Mouse (Mus musculus) neural tube, embryonic 12.5 days (tissue): ENCODE results near the gene Kcnk3. TPM values are rescaled to one million over a fixed set of nuclear protein-coding genes. Genes with fewer than 3 reads are reported as not detected.

Experiments used
- ATAC-seq: fragments of 200-750 bp; cut with Nextera tagmentation; 2 replicates; pipeline ENCODE4 v1.8.0; 2017; ENCODE audit warnings: low read depth, mild to moderate bottlenecking, moderate TSS enrichment, moderate library complexity; ENCODE audit not compliant: low FRiP score
- H3K27ac ChIP-seq: fragments of 300-500 bp; sonication (generic); 2 replicates; pipeline ENCODE4 v1.5.1; 2016
- H3K27me3 ChIP-seq: fragments of 300-500 bp; sonication (generic); replicated peaks from 2 replicates; pipeline ENCODE4 v1.6.1; 2016; ENCODE audit warnings: mild to moderate bottlenecking
- H3K36me3 ChIP-seq: fragments of 300-500 bp; sonication (generic); 2 replicates; pipeline ENCODE4 v1.6.1; 2016; ENCODE audit warnings: mild to moderate bottlenecking
- H3K4me1 ChIP-seq: fragments of 300-500 bp; sonication (generic); 2 replicates; pipeline ENCODE4 v1.6.1; 2016
- H3K4me2 ChIP-seq: fragments of 300-500 bp; sonication (generic); replicated peaks from 2 replicates; pipeline ENCODE4 v1.6.1; 2016; ENCODE audit warnings: mild to moderate bottlenecking
- H3K4me3 ChIP-seq: fragments of 300-500 bp; sonication (generic); 2 replicates; pipeline ENCODE4 v1.5.1; 2016
- H3K9ac ChIP-seq: fragments of 300-500 bp; sonication (generic); 2 replicates; pipeline ENCODE4 v1.6.1; 2016; ENCODE audit warnings: mild to moderate bottlenecking
- H3K9me3 ChIP-seq: fragments of 300-500 bp; sonication (generic); 2 replicates; pipeline ENCODE4 v1.6.1; 2016; ENCODE audit warnings: mild to moderate bottlenecking
- whole genome bisulfite sequencing: fragments of 180-500 bp; shearing (Covaris S2); methylation state at CpG from one replicate; pipeline ENCODE4 v1.1.7; 2016; 5-methylcytosine and 5-hydroxymethylcytosine counted together
- polyA plus RNA-seq: library from polyadenylated mRNA; unstranded; fragments of >200 nt; fragmentation: Nextera tagmentation; extraction: Ambion mirVana; gene quantifications from 2 replicates; pipeline ENCODE4 v1.2.1, GENCODE M21; 2016

Gene Kcnk3
- polyA plus RNA-seq, 1 experiment from 2014 or later: 1.9 TPM

- Histone ChIP-seq H3K4me1 (no peaks in the 10 kb centered on the region), H3K9ac (no peak overlapping the region), H3K4me3 (no peak overlapping the region), H3K9me3 (no peaks in the 10 kb centered on the region), H3K27ac (no peak overlapping the region), H3K4me2 (no peak overlapping the region), H3K36me3 (no peaks in the 10 kb centered on the region), H3K27me3 (no peaks in the 10 kb centered on the region)
- no peak for ATAC-seq
- 78% methylated on average over 5 of the region's 5 CpGs for WGBS
Observed at GRCm38 (mm10) chr5:30571820-30572219, 16.1 kb upstream of the Kcnk3 start.

- Histone ChIP-seq H3K27ac (no peak overlapping the region), H3K4me3 (no peak overlapping the region), H3K36me3 (no peaks in the 10 kb centered on the region), H3K9me3 (no peaks in the 10 kb centered on the region), H3K4me2 (no peak overlapping the region), H3K4me1 (no peaks in the 10 kb centered on the region), H3K27me3 (no peaks in the 10 kb centered on the region), H3K9ac (no peak overlapping the region)
- no peak for ATAC-seq
- 91% methylated on average over 8 of the region's 8 CpGs for WGBS
Observed at GRCm38 (mm10) chr5:30574367-30574766, 13.6 kb upstream of the Kcnk3 start.

GRCm38 (mm10) chr5:30576233-30576632, 11.7 kb upstream of the Kcnk3 start:
- ATAC-seq: no peak

GRCm38 (mm10) chr5:30577251-30577650, 10.7 kb upstream of the Kcnk3 start:
- H3K36me3 ChIP-seq: no peaks in the 10 kb centered on the region
- no peak overlapping the region for H3K9ac ChIP-seq
- H3K4me3 ChIP-seq: no peak overlapping the region
- H3K4me2 ChIP-seq: no peak overlapping the region
- 64% methylated on average over 9 of the region's 9 CpGs for WGBS
- H3K27ac ChIP-seq: no peak overlapping the region
- no peaks in the 10 kb centered on the region for H3K9me3 ChIP-seq
- no peaks in the 10 kb centered on the region for H3K4me1 ChIP-seq
- no peak for ATAC-seq
- no peaks in the 10 kb centered on the region for H3K27me3 ChIP-seq

More at GRCm38 (mm10) chr5:30576233-30576632, 11.7 kb upstream of the Kcnk3 start:
- no peak overlapping the region for H3K4me2 ChIP-seq
- H3K9ac ChIP-seq: 0 out of 2 replicates have a peak overlapping the region, but pooled peaks have one; percentile 13
- no peaks in the 10 kb centered on the region for H3K36me3 ChIP-seq
- H3K9me3 ChIP-seq: no peaks in the 10 kb centered on the region
- 84% methylated on average over 7 of the region's 7 CpGs for WGBS
- no peak overlapping the region for H3K4me3 ChIP-seq
- no peaks in the 10 kb centered on the region for H3K4me1 ChIP-seq
- H3K27me3 ChIP-seq: no peaks in the 10 kb centered on the region
- H3K27ac ChIP-seq: no peak overlapping the region

GRCm38 (mm10) chr5:30577654-30578310, 10.2 kb upstream of the Kcnk3 start:
- no peak for ATAC-seq

GRCm38 (mm10) chr5:30578445-30579080, 9.4 kb upstream of the Kcnk3 start:
- H3K4me2 ChIP-seq: no peak overlapping the region
- 80% methylated on average over 6 of the region's 6 CpGs for WGBS
- no peak overlapping the region for H3K27ac ChIP-seq
- no peak overlapping the region for H3K9ac ChIP-seq
- H3K4me3 ChIP-seq: no peak overlapping the region
- ATAC-seq: no peak
- no peaks in the 10 kb centered on the region for H3K36me3 ChIP-seq
- no peaks in the 10 kb centered on the region for H3K4me1 ChIP-seq
- no peaks in the 10 kb centered on the region for H3K27me3 ChIP-seq
- H3K9me3 ChIP-seq: no peaks in the 10 kb centered on the region

More at GRCm38 (mm10) chr5:30577654-30578310, 10.2 kb upstream of the Kcnk3 start:
- WGBS: 85% methylated on average over 12 of the region's 12 CpGs
- H3K27me3 ChIP-seq: no peaks in the 10 kb centered on the region
- H3K4me3 ChIP-seq: no peak overlapping the region
- H3K9ac ChIP-seq: no peak overlapping the region
- H3K36me3 ChIP-seq: no peaks in the 10 kb centered on the region
- no peak overlapping the region for H3K27ac ChIP-seq
- no peak overlapping the region for H3K4me2 ChIP-seq
- H3K4me1 ChIP-seq: no peaks in the 10 kb centered on the region
- no peaks in the 10 kb centered on the region for H3K9me3 ChIP-seq

- Histone ChIP-seq H3K9ac (no peak overlapping the region), H3K27me3 (peaks cover 5% of the 10 kb centered on the region), H3K36me3 (no peaks in the 10 kb centered on the region), H3K4me3 (no peak overlapping the region), H3K4me1 (no peaks in the 10 kb centered on the region), H3K4me2 (no peak overlapping the region), H3K9me3 (no peaks in the 10 kb centered on the region), H3K27ac (no peak overlapping the region)
- WGBS: 39% methylated on average over 6 of the region's 6 CpGs
- ATAC-seq: no peak
Observed at GRCm38 (mm10) chr5:30580725-30581124, 7.2 kb upstream of the Kcnk3 start.

- 86% methylated on average over 5 of the region's 5 CpGs for WGBS
- ATAC-seq: no peak
- no peak overlapping the region for H3K27ac ChIP-seq
- no peak overlapping the region for H3K4me3 ChIP-seq
- H3K4me1 ChIP-seq: no peaks in the 10 kb centered on the region
- no peak overlapping the region for H3K4me2 ChIP-seq
- H3K9ac ChIP-seq: no peak overlapping the region
- H3K9me3 ChIP-seq: no peaks in the 10 kb centered on the region
- H3K36me3 ChIP-seq: no peaks in the 10 kb centered on the region
- peaks cover 13% of the 10 kb centered on the region for H3K27me3 ChIP-seq
Observed at GRCm38 (mm10) chr5:30582017-30582416, 6.0 kb upstream of the Kcnk3 start.

GRCm38 (mm10) chr5:30586616-30587015, 1.4 kb upstream of the Kcnk3 start:
- H3K27me3 ChIP-seq: peaks cover 46% of the 10 kb centered on the region
- no peak overlapping the region for H3K27ac ChIP-seq
- H3K4me3 ChIP-seq: no peak overlapping the region
- ATAC-seq: no peak
- H3K4me2 ChIP-seq: no peak overlapping the region
- 89% methylated on average over 3 of the region's 3 CpGs for WGBS
- H3K4me1 ChIP-seq: peaks cover 14% of the 10 kb centered on the region
- no peaks in the 10 kb centered on the region for H3K9me3 ChIP-seq
- H3K36me3 ChIP-seq: no peaks in the 10 kb centered on the region
- H3K9ac ChIP-seq: no peak overlapping the region

- peak overlapping the region; percentile 97; the same call in 1 of the 2 replicates for H3K4me2 ChIP-seq
- no peaks in the 10 kb centered on the region for H3K36me3 ChIP-seq
- no peak overlapping the region for H3K9ac ChIP-seq
- ATAC-seq: no peak
- WGBS: 45% methylated on average over 2 of the region's 2 CpGs
- peaks cover 46% of the 10 kb centered on the region for H3K27me3 ChIP-seq
- H3K27ac ChIP-seq: no peak overlapping the region
- H3K4me1 ChIP-seq: peaks cover 14% of the 10 kb centered on the region
- no peak overlapping the region for H3K4me3 ChIP-seq
- H3K9me3 ChIP-seq: no peaks in the 10 kb centered on the region
Observed at GRCm38 (mm10) chr5:30587101-30587500, 869 bp upstream of the Kcnk3 start.

GRCm38 (mm10) chr5:30588301-30588968, 465 bp downstream of the Kcnk3 start:
- no peaks in the 10 kb centered on the region for H3K36me3 ChIP-seq
- peak; percentile 62 for ATAC-seq
- H3K4me3 ChIP-seq: peak overlapping the region; percentile 52
- peaks cover 46% of the 10 kb centered on the region for H3K27me3 ChIP-seq
- H3K4me1 ChIP-seq: peaks cover 14% of the 10 kb centered on the region
- no peaks in the 10 kb centered on the region for H3K9me3 ChIP-seq
- no peak overlapping the region for H3K27ac ChIP-seq
- peak overlapping the region; percentile 67 for H3K9ac ChIP-seq
- under 1% methylated on average over 70 of the region's 70 CpGs for WGBS
- H3K4me2 ChIP-seq: peak overlapping the region; percentile 97

GRCm38 (mm10) chr5:30589069-30589468, 1.1 kb downstream of the Kcnk3 start:
- Histone ChIP-seq H3K27me3 (peaks cover 46% of the 10 kb centered on the region), H3K4me3 (peak overlapping the region; percentile 52), H3K36me3 (no peaks in the 10 kb centered on the region), H3K4me2 (peak overlapping the region; percentile 97), H3K9ac (peak overlapping the region; percentile 67), H3K27ac (no peak overlapping the region), H3K4me1 (peaks cover 14% of the 10 kb centered on the region), H3K9me3 (no peaks in the 10 kb centered on the region)
- ATAC-seq: no peak
- WGBS: 30% methylated on average over 4 of the region's 4 CpGs
